Mouse (Mus musculus) cerebellum, adult 11 months (tissue): Measurements from ENCODE around the gene Gm7361.
A peak's percentile ranks its signal among the peaks of the same experiment; 100 is the strongest.
"Not testable (repeated sequence)": the region's sequence is repeated elsewhere in the genome, so short reads cannot be mapped to it uniquely, and the experiment has no call there.

Source experiments
- DNase-seq: peaks from one replicate; pipeline ENCODE4 v3.0.0; 2022

Gm7361 gene

GRCm38 (mm10) chr5:26257391-26257790 is at the start of gene Gm7361:
Gm7361 (plus strand) TSS chr5:26257691.
- DNase-seq = not testable (repeated sequence)

GRCm38 (mm10) chr5:26211030-26211429 is 46.5 kb upstream of the Gm7361 start:
- no peak for DNase-seq

- no peak for DNase-seq
Measured at GRCm38 (mm10) chr5:26222076-26222475, 35.4 kb upstream of the Gm7361 start.

GRCm38 (mm10) chr5:26266656-26267055 is 9.2 kb downstream of the Gm7361 start:
- not testable (repeated sequence) for DNase-seq

GRCm38 (mm10) chr5:26280361-26280760 is 22.9 kb downstream of the Gm7361 start:
- DNase-seq = no peak

- peak; percentile 4 for DNase-seq
Measured at GRCm38 (mm10) chr5:26281717-26282116, 24.2 kb downstream of the Gm7361 start.

- peak; percentile 86 for DNase-seq
Measured at GRCm38 (mm10) chr5:26282282-26282681, 24.8 kb downstream of the Gm7361 start.

- DNase-seq = no peak
Measured at GRCm38 (mm10) chr5:26283399-26283798, 25.9 kb downstream of the Gm7361 start.

GRCm38 (mm10) chr5:26291621-26292020 is 34.1 kb downstream of the Gm7361 start:
- no peak for DNase-seq

- no peak for DNase-seq
Measured at GRCm38 (mm10) chr5:26293258-26293657, 35.8 kb downstream of the Gm7361 start.
